Mouse (Mus musculus) gastrocnemius, postnatal 14 days (tissue): Measurements from ENCODE around the gene Sprr2f. TPM values are rescaled to one million over a fixed set of nuclear protein-coding genes. Genes with fewer than 3 reads are reported as not detected.

Experiments
- DNase-seq: peaks from one replicate; pipeline ENCODE4 v3.0.0; 2021; ENCODE audit warnings: mixed read lengths
- intact Hi-C: fragments of 180-260 bp; cut with DNase I; formaldehyde crosslinking; loops from one replicate; pipeline ENCODE4 v1.15.1; 2025; ENCODE audit warnings: low total_unique reads
- long read RNA-seq, 2 experiments: library from polyadenylated mRNA; stranded (forward); transcript quantifications; one replicate each; pipeline ENCODE4 v2.0.0; 2021
- total RNA-seq, 2 experiments: library from RNA; stranded (reverse); gene quantifications; 2 replicates each; pipeline ENCODE4 v1.2.3; 2021

The Sprr2f gene
- total RNA-seq = not detected
- long read RNA-seq, experiment 1 = 0 reads
- long read RNA-seq, experiment 2 = 0 reads

- intact Hi-C loops = no loop called here
- DNase-seq = no peak
Measured at GRCm38 (mm10) chr3:92364887-92365286, at the start of gene Sprr2f. Sprr2f (plus strand) TSS chr3:92365187.

GRCm38 (mm10) chr3:92316320-92316719, 48.7 kb upstream of the Sprr2f start, which contains the start of gene Sprr2b:
Sprr2b (plus strand) TSS chr3:92316620.
- intact Hi-C loops = no loop called here

GRCm38 (mm10) chr3:92317384-92317783, 47.6 kb upstream of the Sprr2f start:
- DNase-seq = no peak
- intact Hi-C loops = no loop called here

More at GRCm38 (mm10) chr3:92316320-92316719, 48.7 kb upstream of the Sprr2f start, which contains the start of gene Sprr2b:
- no peak for DNase-seq

GRCm38 (mm10) chr3:92336278-92336677, 28.7 kb upstream of the Sprr2f start:
- DNase-seq = no peak
- intact Hi-C loops = no loop called here

- no peak for DNase-seq
- intact Hi-C loops = no loop called here
Measured at GRCm38 (mm10) chr3:92338840-92339239, 26.1 kb upstream of the Sprr2f start, which contains the start of gene Sprr2d. Sprr2d (plus strand) TSS chr3:92339140.

- intact Hi-C loops = no loop called here
Measured at GRCm38 (mm10) chr3:92351843-92352242, 13.1 kb upstream of the Sprr2f start, which contains the start of gene Sprr2e. Sprr2e (plus strand) TSS chr3:92352143.

GRCm38 (mm10) chr3:92361619-92362018, 3.4 kb upstream of the Sprr2f start:
- DNase-seq = no peak
- intact Hi-C loops = no loop called here

More at GRCm38 (mm10) chr3:92351843-92352242, 13.1 kb upstream of the Sprr2f start, which contains the start of gene Sprr2e:
- DNase-seq = no peak

GRCm38 (mm10) chr3:92373613-92374012, 8.6 kb downstream of the Sprr2f start:
- intact Hi-C loops = no loop called here
- DNase-seq = no peak

GRCm38 (mm10) chr3:92385385-92385784, 20.4 kb downstream of the Sprr2f start, which contains the start of gene Sprr2h:
Sprr2h (plus strand) TSS chr3:92385685.
- intact Hi-C loops = no loop called here
- no peak for DNase-seq

GRCm38 (mm10) chr3:92394301-92394700, 29.3 kb downstream of the Sprr2f start:
- intact Hi-C loops = no loop called here
- no peak for DNase-seq

- intact Hi-C loops = no loop called here
Measured at GRCm38 (mm10) chr3:92407691-92408090, 42.7 kb downstream of the Sprr2f start, which contains the start of gene Sprr2i. Sprr2i (plus strand) TSS chr3:92407991.

More at GRCm38 (mm10) chr3:92407691-92408090, 42.7 kb downstream of the Sprr2f start, which contains the start of gene Sprr2i:
- DNase-seq = no peak

Other genes starting within 250 kb of the Sprr2f start
- not detected for gene Prr9, start 241.2 kb upstream of the Sprr2f start, total RNA-seq
- not detected for gene Lelp1, start 222.4 kb upstream of the Sprr2f start, total RNA-seq
- gene Sprr2a1, start 149.4 kb upstream of the Sprr2f start, total RNA-seq = not detected
- gene Sprr2a2, start 149.3 kb upstream of the Sprr2f start, total RNA-seq = not detected
- gene Sprr2a3, start 79.8 kb upstream of the Sprr2f start, total RNA-seq = not detected
- gene Sprr2b, start 48.6 kb upstream of the Sprr2f start, total RNA-seq = not detected
- not detected for gene Sprr2d, start 26.0 kb upstream of the Sprr2f start, total RNA-seq
- gene Sprr2e, start 13.0 kb upstream of the Sprr2f start, total RNA-seq = not detected
- not detected for gene Sprr2h, start 20.5 kb downstream of the Sprr2f start, total RNA-seq
- gene Sprr2i, start 42.8 kb downstream of the Sprr2f start, total RNA-seq = not detected
- gene Sprr2j-ps, start 52.9 kb downstream of the Sprr2f start, total RNA-seq = not detected
- gene Gm9774, start 64.2 kb downstream of the Sprr2f start, total RNA-seq = 1 to 10 TPM; 2.7 to 3.8 TPM
- not detected for gene Sprr2k, start 67.4 kb downstream of the Sprr2f start, total RNA-seq
- gene Sprr1b, start 73.6 kb downstream of the Sprr2f start, total RNA-seq = not detected
- not detected for gene Sprr3, start 93.5 kb downstream of the Sprr2f start, total RNA-seq
- gene Sprr1a, start 120.7 kb downstream of the Sprr2f start, total RNA-seq = not detected
- not detected for gene Sprr4, start 135.3 kb downstream of the Sprr2f start, total RNA-seq
- not detected for gene 2310046K23Rik, start 169.3 kb downstream of the Sprr2f start, total RNA-seq
- gene Ivl, start 208.5 kb downstream of the Sprr2f start, total RNA-seq = not detected
- gene Smcp, start 223.8 kb downstream of the Sprr2f start, total RNA-seq = not detected
- not detected for gene 2210017I01Rik, start 242.3 kb downstream of the Sprr2f start, total RNA-seq